Mouse (Mus musculus) stomach, embryonic 16.5 days (tissue): ENCODE data around the gene 1700010B08Rik. TPM values are rescaled to one million over a fixed set of nuclear protein-coding genes. Genes with fewer than 3 reads are reported as not detected.

Experiments
- ATAC-seq: fragments of 200-750 bp; cut with Nextera tagmentation; 2 replicates; pipeline ENCODE4 v1.8.0; 2017; ENCODE audit warnings: moderate number of reproducible peaks, moderate TSS enrichment; ENCODE audit not compliant: insufficient read depth, low FRiP score
- H3K27ac ChIP-seq: fragments of 300-500 bp; sonication (generic); 2 replicates; pipeline ENCODE4 v1.5.1; 2014; ENCODE audit warnings: low read length
- H3K27me3 ChIP-seq: fragments of 300-500 bp; sonication (generic); 2 replicates; pipeline ENCODE4 v1.6.1; 2014; ENCODE audit warnings: low read length, control low read depth, mixed read lengths; ENCODE audit not compliant: control insufficient read depth, insufficient read depth
- H3K36me3 ChIP-seq: fragments of 300-500 bp; sonication (generic); 2 replicates; pipeline ENCODE4 v1.6.1; 2014; ENCODE audit warnings: low read length; ENCODE audit not compliant: control insufficient read depth, insufficient read depth
- H3K4me1 ChIP-seq: fragments of 300-500 bp; sonication (generic); 2 replicates; pipeline ENCODE4 v1.6.1; 2014; ENCODE audit warnings: low read length, control low read depth, mixed read lengths; ENCODE audit not compliant: control insufficient read depth, insufficient read depth
- H3K4me2 ChIP-seq: fragments of 300-500 bp; sonication (generic); 2 replicates; pipeline ENCODE4 v1.6.1; 2014; ENCODE audit warnings: low read depth, low read length, mixed read lengths
- H3K4me3 ChIP-seq: fragments of 300-500 bp; sonication (generic); replicated peaks from 2 replicates; pipeline ENCODE4 v1.5.1; 2014; ENCODE audit warnings: mild to moderate bottlenecking, low read length
- H3K9ac ChIP-seq: fragments of 300-500 bp; sonication (generic); 2 replicates; pipeline ENCODE4 v1.6.1; 2014; ENCODE audit warnings: low read length
- H3K9me3 ChIP-seq: fragments of 300-500 bp; sonication (generic); replicated peaks from 2 replicates; pipeline ENCODE4 v1.6.1; 2016; ENCODE audit warnings: low read length, control low read depth; ENCODE audit not compliant: control insufficient read depth
- WGBS: fragments of 180-500 bp; shearing (Covaris S2); extraction: QIAGEN DNeasy Blood & Tissue Kit; methylation state at CpG from one replicate; pipeline ENCODE4 v1.1.7; 2014; 5-methylcytosine and 5-hydroxymethylcytosine counted together
- polyA plus RNA-seq: library from polyadenylated mRNA; unstranded; fragments of >200 nt; fragmentation: Nextera tagmentation; extraction: Ambion mirVana; gene quantifications from 2 replicates; pipeline ENCODE4 v1.2.1, GENCODE M21; 2015

1700010B08Rik gene
- polyA plus RNA-seq, 1 experiment from 2014 or later: not detected

GRCm38 (mm10) chr2:173730444-173730966, 11.3 kb downstream of the 1700010B08Rik start:
- ATAC-seq: peak; percentile 54; the same call in 1 of the 2 replicates
- Histone ChIP-seq H3K36me3 (no peaks in the 10 kb centered on the region), H3K9me3 (no peaks in the 10 kb centered on the region), H3K9ac (no peak overlapping the region), H3K4me3 (no peak overlapping the region), H3K4me1 (0 out of 2 replicates have a peak, but pooled peaks cover 8% of the 10 kb centered on the region), H3K27ac (no peak overlapping the region), H3K27me3 (no peaks in the 10 kb centered on the region), H3K4me2 (0 out of 2 replicates have a peak overlapping the region, but pooled peaks have one; percentile 6)
- WGBS: 14% methylated on average over 9 of the region's 9 CpGs

DNA sequence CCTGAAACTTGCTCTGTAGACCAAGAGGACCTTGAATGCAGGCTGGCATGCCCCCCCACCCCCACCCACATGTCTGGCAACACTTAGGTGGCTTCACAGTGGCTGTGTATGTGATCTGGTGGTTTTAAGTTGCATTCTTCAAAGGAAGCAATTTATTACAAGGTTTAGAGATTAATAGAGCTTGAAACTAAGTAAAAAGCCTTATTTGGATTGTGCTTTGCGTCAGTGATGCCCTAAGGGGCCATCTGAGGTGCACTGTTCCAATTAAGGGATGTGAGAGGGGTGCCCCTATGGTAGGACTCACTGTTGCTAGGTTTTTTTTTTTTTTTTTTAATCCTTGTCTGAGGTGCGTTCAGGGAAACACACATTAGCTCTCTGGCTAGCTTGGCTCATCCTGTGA, 15.2 kb downstream of the 1700010B08Rik start:
- Histone ChIP-seq H3K9me3 (no peaks in the 10 kb centered on the region), H3K27ac (no peak overlapping the region), H3K36me3 (no peaks in the 10 kb centered on the region), H3K4me1 (peaks cover 21% of the 10 kb centered on the region), H3K4me2 (no peak overlapping the region), H3K4me3 (no peak overlapping the region), H3K9ac (no peak overlapping the region), H3K27me3 (no peaks in the 10 kb centered on the region)
- no peak for ATAC-seq
- 65% methylated on average over 2 of the region's 2 CpGs for WGBS

- Histone ChIP-seq H3K4me2 (peak within 1 kb of the TSS; percentile 96), H3K27me3 (no peaks in the 10 kb centered on the region), H3K9ac (peak within 1 kb of the TSS; percentile 95), H3K36me3 (no peaks in the 10 kb centered on the region), H3K4me3 (peak within 1 kb of the TSS; percentile 95), H3K27ac (peak within 1 kb of the TSS; percentile 82), H3K4me1 (peaks cover 24% of the 10 kb centered on the region), H3K9me3 (no peaks in the 10 kb centered on the region)
- peak; percentile 97 for ATAC-seq
- WGBS: under 1% methylated on average over 70 of the region's 70 CpGs
Measured at GRCm38 (mm10) chr2:173737222-173737989, 18.2 kb downstream of the 1700010B08Rik start, which contains the start of gene Vapb. TSS of gene Vapb (plus strand) at chr2:173737511.

DNA sequence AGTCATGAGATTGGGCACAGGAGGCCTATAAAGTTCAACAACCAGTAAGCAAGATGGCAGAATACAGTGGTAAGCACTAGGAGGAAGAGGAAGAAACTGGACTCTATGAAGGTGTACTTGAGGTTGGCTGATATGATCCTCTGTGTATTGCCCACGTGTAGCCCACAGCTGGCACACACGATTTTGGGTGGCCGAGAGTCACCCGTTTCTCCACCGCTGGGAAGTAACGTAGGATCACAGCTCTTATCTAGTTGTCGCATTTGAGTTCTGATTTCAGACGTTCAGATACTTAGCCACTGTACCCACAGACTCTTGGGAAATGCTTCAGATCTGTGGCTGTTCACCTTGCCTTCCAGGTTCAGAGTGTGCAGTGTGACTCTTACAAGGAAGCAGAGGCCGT, 19.0 kb downstream of the 1700010B08Rik start:
- ATAC-seq: no peak
- no peaks in the 10 kb centered on the region for H3K36me3 ChIP-seq
- peak overlapping the region; percentile 96 for H3K4me2 ChIP-seq
- peaks cover 30% of the 10 kb centered on the region for H3K4me1 ChIP-seq
- no peaks in the 10 kb centered on the region for H3K9me3 ChIP-seq
- no peaks in the 10 kb centered on the region for H3K27me3 ChIP-seq
- 74% methylated on average over 9 of the region's 9 CpGs for WGBS
- H3K27ac ChIP-seq: 0 out of 2 replicates have a peak overlapping the region, but pooled peaks have one; percentile 36
- peak overlapping the region; percentile 95 for H3K9ac ChIP-seq
- peak overlapping the region; percentile 95 for H3K4me3 ChIP-seq

GRCm38 (mm10) chr2:173739107-173739506, 19.9 kb downstream of the 1700010B08Rik start:
- H3K4me3 ChIP-seq: no peak overlapping the region
- H3K4me2 ChIP-seq: no peak overlapping the region
- ATAC-seq: no peak
- no peak overlapping the region for H3K9ac ChIP-seq
- H3K4me1 ChIP-seq: peaks cover 35% of the 10 kb centered on the region
- 86% methylated on average over 7 of the region's 7 CpGs for WGBS
- H3K36me3 ChIP-seq: no peaks in the 10 kb centered on the region
- H3K27ac ChIP-seq: no peak overlapping the region
- no peaks in the 10 kb centered on the region for H3K9me3 ChIP-seq
- H3K27me3 ChIP-seq: no peaks in the 10 kb centered on the region

GRCm38 (mm10) chr2:173742090-173742489, 22.9 kb downstream of the 1700010B08Rik start:
- H3K4me3 ChIP-seq: no peak overlapping the region
- H3K9me3 ChIP-seq: no peaks in the 10 kb centered on the region
- H3K9ac ChIP-seq: no peak overlapping the region
- H3K4me2 ChIP-seq: peak overlapping the region; percentile 5; the same call in 1 of the 2 replicates
- peaks cover 35% of the 10 kb centered on the region for H3K4me1 ChIP-seq
- 31% methylated on average over 13 of the region's 13 CpGs for WGBS
- H3K36me3 ChIP-seq: no peaks in the 10 kb centered on the region
- no peak for ATAC-seq
- peak overlapping the region; percentile 28; the same call in 1 of the 2 replicates for H3K27ac ChIP-seq
- no peaks in the 10 kb centered on the region for H3K27me3 ChIP-seq

- 64% methylated on average over 9 of the region's 9 CpGs for WGBS
- H3K4me3 ChIP-seq: no peak overlapping the region
- no peaks in the 10 kb centered on the region for H3K36me3 ChIP-seq
- no peak overlapping the region for H3K9ac ChIP-seq
- H3K27me3 ChIP-seq: no peaks in the 10 kb centered on the region
- no peak for ATAC-seq
- H3K4me1 ChIP-seq: peaks cover 35% of the 10 kb centered on the region
- H3K4me2 ChIP-seq: no peak overlapping the region; the same call in 1 of the 2 replicates
- no peaks in the 10 kb centered on the region for H3K9me3 ChIP-seq
- peak overlapping the region; percentile 66; the same call in 1 of the 2 replicates for H3K27ac ChIP-seq
Measured at GRCm38 (mm10) chr2:173742744-173743143, 23.5 kb downstream of the 1700010B08Rik start.

DNA sequence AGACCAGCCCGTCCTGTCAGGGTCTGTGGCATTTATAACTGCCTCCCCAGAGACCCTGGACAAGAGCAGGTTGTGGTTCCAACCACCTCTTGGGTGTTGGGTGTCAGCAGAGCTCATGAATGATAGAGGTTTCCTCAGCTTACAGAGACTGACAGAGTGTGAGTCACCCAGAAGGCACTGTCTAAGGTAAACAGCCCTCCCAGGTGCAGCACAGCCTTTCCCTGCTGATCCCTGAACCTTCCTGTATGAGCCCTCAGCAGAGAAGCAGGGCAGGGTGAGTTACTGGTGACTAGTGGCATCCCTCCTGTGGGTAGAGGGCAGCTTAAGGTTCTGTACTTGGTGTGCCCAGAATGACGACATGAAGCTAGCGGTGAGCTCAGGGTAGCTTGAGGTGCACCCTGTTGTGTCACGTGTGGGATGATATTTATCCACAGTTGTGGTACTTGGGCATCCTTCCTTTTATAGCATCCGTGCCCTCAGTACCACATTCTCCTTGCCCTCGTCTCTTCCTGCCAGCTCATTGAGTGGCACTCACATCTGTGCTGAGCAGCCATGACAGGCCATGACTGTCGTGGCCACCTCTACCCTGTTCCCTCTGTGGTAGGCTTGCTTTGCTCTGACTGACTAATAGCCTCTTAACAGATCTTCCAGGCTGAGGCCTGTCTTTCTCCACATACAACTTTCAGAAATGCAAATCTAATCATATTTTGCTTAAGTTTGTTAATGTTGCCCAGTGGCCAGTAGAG, 25.0 kb downstream of the 1700010B08Rik start:
- Histone ChIP-seq H3K27ac (no peak overlapping the region), H3K36me3 (no peaks in the 10 kb centered on the region), H3K4me3 (no peak overlapping the region), H3K4me2 (no peak overlapping the region), H3K4me1 (peaks cover 21% of the 10 kb centered on the region), H3K27me3 (no peaks in the 10 kb centered on the region), H3K9me3 (no peaks in the 10 kb centered on the region), H3K9ac (no peak overlapping the region)
- peak; percentile 80 for ATAC-seq
- WGBS: 78% methylated on average over 7 of the region's 7 CpGs
